Mouse (Mus musculus): ENCODE data around the gene Zfp652.

Zfp652 gene

DNA sequence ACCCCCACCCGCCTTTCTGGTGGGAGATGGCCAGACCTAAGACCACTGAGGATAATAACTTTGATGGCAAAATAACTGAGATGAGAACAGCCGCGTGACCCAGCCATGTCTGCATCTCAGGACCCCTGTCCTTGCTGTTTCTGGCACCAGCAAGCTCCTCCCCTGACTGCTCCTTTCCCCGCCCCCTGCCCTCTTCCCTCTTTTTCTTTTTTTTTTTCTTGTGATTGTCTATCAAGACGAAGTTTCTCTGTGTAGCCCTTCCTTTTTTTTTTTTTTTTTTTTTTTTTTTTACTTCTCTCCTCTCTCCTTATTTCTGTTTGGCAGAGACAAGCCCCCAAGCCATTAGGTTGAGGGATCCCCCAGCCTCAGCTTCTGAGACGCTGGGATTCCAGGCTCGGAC, 98.4 kb downstream of the Zfp652 start:
- no peak for DNase-seq

DNA sequence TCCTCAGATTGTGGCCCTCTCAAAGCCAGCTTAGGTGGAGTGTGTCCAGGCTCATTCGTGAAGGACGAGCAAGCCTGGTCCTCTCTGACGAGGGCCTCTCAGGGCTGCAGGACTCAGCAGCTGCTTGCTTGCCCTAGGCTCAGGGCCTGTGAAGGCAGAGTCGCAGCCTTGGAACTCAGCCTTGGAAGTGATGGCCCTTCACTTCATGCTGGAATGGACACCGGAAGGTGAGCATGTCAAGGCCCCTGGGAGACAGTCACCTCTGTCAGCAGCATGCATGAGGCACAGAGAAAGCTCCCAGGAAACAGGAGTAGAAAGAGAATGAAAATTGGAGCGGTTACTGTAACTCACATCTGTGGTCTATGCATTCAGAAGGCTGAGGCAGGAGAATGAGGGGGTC, 99.3 kb downstream of the Zfp652 start:
- DNase-seq: no peak

DNA sequence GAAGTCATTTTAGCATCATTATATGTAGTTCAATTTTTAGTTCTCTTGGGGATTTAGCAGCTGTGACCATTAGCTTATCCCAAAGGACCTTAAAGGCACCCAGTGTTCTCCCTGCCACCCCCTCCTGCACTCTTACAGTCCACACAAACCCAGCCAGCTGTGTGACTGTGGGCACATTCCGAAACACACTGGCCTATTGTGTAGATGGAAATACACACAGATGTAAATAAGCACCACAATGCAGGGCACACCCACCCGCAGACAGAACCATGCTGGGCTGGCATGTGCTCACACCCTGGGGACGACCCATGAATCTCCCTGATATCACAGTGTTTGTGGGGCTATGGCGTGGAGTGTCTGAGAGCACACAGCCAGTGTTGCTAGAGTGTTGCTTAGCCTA, 99.8 kb downstream of the Zfp652 start:
- no peak for DNase-seq

DNA sequence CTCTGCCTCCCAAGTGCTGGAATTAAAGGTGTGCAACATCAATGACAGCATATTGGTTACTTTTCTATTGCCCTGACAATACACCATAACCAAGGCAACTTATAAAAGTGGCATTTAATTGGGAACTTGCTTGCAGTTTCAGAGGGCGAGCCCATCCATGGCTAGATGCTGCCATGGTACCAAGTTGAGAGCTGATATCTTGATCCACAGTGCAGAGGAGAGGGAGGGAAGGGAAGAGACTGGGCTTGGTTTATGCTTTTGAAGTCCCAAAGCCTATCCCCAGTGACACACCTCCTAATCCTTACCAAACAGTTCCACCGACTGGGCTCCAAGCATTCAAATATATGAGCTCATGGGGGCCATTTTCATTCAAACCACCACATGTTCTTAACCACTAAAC, 101.6 kb downstream of the Zfp652 start:
- DNase-seq: no peak

DNA sequence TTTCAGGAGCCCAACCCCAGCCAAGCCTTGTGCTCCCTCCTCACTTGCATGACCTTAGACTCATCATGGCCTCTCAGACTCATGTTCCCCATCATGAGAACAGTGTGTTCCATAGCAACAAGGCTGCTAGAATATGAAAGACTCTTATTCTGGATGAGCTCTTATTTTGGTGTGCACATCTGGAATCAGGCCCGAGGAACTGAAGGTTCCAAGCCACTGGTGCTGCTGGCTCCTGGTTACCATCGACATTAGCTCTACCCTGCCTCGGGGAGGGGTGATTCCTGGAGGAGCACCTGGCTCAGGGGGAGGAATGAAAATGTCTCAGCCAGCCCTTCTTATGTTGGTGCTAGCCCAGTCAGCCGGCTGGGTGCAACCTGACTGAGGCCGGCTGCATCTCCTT, 102.4 kb downstream of the Zfp652 start:
- no peak for DNase-seq

DNA sequence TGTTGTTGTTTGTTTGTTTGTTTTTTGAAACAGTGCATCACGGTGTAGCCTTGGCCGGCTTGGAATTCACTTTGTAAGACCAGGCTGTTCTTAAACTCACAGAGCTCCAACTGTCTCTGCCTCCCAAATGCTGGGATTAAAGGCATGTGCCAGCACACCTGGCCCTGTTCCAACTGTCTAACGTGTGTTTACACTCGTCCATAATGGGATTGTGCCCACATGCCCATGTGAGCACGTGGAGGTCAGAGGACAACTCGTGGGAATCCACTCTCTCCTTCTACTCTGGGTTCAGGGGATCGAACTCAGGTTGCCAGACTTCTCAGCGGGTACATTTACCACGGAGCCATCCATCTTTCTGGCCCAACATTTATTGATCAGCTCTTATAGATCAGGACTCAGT, 102.9 kb downstream of the Zfp652 start:
- no peak for DNase-seq

DNA sequence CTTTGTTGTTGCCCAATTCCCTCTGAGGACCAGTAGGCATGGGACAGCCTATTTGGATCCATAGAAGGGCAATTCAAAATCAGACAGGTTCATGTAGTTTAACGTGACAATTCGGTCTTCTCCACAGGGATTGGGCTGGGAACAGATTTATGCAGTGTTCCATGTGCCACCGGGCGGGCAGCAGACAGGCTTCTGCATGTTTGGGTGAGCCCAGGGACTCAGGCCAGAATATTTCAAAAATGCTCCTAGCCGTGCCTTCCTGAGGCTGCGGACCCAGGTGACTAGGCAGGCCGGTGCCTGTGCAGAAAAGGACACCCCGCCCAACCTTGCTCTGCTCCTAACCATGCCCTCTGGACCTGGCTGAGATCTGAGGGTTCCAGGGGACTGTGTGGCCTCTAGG, 106.7 kb downstream of the Zfp652 start:
- peak in 1 of 2 experiments; percentile 29 for DNase-seq

DNA sequence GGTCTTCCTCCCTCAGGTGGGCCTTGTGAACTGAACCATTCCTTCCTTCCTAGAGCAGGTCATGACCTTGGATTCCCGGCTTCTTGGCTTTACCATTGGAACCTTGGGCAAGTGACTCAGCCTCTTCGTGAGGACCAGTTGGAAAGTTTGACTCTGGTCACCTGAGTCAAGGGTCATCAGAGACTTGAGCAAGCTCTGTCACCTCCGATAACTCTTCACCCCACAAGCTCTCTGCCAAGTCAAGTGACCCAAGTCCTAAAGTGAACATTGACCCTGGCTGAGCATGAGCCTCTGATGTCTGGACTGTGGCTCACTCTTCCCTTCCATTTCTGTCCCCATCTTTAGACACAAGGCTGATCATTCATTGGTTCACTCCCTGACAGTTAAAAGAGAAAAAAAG, 109.0 kb downstream of the Zfp652 start:
- no peak for DNase-seq

DNA sequence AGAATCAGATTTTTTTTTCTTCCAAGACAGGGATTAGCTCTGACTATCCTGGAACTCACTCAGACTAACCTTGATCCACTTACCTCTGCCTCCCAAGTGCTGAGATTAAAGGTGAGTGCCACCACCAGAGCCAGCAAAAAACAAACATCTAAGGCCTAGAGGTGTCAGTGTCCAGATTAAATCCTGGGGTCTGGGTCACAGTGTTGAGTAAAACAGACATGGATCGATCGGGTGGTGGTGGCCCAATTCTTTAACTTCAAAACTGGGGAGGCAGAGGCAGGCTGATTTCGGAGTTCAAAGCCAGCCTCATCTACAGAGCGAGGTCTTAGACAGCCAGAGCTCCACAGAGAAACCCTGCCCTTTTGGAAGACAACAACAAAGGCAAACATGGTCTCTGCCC, 110.0 kb downstream of the Zfp652 start:
- no peak for DNase-seq

DNA sequence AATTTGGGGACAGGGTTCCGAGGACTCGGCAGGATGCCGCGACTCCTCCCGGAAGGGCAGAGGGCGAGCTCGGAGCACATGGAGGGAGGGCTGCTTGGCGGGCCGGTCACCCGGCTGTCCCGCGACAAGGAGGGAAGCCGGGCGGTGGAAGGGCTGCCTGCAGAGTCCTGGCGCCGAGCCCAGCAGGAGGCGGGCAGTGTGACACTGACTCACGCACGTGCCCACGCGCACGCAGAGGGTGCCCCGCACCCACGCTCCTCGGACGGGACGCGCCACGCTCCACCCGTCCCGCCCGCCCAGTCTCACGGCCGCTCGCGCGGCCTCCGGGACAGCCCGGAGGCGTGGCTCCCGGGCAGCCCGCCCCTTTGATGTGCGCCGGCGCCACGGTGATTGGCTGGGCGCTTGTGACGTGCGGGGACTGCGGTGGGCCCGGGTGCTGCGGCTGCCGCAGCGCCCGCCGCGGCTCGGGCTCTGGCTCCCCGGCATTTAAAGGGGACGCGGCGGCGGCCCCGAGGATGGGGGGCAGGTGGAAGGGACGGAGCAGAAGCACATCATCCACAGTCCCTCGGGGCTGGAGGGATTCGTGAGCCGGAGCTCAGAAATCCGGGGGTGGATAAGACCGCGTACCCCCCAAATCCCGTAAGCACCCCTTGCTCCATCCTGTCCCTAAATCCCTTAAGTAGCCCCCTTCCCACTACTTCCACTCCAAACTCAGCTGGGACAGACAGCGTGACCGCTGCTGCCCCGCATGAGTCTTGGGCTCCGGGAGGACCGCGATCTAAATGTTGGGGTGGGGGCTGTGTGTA, 111.8 kb downstream of the Zfp652 start, which contains the start of gene Phospho1:
Gene Phospho1 (plus strand): TSS at position 429 of the 806 bp plus-strand sequence.
- peak; percentile 95 to 96 for DNase-seq

DNA sequence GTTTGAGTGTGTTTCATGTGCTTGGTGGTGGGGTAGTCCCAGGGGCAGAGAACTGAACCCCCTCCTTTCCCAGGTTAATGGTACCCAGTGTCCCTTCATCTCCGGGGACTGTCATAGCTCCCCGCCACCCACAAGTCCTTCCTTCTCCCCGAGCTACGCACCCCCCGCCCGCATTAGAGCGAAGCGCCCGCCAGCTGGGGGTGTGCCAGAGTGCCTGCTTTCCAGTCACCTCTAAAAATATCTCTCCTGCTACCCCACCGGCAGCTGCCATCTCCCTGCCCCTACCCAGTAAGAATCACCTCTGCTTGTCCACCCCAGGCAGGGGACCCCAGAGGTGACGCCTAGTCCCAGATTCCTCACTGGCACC, 112.4 kb downstream of the Zfp652 start:
- peak; percentile 67 to 70 for DNase-seq

DNA sequence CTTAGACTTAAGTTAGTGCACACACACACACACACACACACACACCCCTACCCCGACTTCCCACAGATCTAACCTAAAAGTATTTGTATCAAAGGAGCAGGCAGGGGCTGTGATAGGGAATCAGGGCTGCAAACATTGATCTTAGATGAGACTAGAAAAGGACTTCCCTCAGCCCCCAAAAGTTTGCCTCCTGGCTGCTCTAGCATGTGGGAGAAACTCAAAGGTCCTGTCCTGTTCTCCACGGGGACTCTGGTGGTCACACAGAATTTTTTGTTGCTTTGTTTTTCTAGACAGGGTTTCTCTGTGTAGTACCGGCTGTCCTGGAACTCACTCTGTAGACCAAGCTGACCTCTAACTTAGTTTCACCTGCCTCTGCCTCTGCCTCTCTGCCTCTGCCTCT, 113.2 kb downstream of the Zfp652 start:
- no peak for DNase-seq

DNA sequence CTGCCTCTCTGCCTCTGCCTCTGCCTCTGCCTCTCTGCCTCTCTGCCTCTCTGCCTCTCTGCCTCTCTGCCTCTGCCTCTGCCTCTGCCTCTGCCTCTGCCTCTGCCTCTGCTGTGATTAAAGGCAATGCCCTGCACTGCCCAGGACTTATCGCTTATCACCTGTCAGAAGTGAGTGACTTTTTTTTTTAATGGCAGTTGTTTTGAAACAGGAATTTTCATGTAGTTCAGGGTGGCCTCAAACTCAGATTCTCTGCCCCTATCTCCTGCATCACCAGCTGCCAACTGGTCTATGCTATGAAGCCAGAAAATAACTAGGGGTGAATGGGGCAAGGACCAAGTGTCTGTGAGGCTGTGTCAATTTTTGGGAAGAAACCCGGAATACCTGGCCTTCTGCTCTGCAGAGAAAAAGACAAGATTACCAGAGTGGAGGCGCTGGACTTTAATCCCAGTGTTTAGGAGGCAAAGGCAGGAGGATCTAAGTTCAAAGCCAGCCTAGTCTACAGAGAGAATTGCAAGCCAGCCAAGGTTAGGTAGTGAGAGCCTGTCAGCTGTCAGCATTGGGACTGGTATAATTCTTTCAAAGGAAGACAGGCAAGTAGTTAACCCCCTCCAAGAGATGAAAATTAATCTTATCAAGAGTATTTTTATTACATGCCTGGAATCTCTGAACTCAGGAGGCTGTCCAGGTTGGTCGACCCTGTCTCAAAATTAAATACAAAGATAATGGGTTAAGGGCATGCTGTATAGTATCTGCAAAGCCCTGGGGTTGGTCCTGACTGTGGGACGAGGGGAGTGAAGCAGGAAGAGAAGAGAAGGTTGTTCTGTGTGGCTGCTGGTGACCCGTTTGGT, 114.1 kb downstream of the Zfp652 start:
- no peak for DNase-seq

DNA sequence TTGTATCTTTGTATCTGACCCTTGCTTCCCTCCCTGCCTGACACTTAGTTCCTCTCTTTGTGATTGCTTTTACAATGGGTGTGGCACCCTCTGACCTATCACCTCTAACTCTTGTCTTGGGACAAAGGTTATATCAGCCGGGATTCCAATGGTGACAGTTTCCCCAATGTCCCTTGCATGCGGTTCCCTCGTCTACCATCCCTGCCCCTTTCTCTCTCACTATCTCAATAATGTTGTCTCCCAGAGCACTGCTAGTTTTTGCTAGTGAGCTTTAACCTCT, 114.6 kb downstream of the Zfp652 start:
- DNase-seq: no peak

DNA sequence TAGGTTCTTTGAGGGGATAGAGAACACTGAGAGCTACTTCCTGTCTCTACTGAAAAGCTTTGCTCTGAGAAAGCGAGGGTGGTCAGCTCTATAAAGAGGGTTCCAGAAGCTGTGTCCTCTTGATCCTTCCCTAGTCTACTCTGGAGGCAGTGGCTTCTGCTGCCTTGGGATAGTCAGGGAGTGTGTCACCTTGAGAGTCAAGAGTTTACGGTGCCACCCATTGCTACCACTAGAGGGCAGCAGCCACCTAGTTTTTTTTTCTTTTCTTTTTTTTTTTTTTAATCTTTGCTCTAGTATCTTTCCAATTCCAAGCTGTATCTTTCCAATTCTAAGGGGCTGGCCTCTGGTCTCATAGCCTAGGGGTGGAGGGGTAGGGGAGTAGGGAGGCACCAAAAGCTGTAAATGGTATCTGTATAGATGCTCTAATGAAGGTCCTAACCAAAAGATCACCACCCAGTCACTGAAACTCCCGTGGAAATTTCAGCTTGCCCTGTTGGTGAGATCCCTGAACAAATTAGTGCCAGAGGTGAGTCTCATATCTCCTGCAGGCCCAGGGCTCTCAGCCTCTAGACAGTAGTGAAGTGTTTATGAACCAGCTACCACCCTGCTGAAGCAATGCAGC, 115.1 kb downstream of the Zfp652 start:
- DNase-seq: peak; percentile 56 to 83

DNA sequence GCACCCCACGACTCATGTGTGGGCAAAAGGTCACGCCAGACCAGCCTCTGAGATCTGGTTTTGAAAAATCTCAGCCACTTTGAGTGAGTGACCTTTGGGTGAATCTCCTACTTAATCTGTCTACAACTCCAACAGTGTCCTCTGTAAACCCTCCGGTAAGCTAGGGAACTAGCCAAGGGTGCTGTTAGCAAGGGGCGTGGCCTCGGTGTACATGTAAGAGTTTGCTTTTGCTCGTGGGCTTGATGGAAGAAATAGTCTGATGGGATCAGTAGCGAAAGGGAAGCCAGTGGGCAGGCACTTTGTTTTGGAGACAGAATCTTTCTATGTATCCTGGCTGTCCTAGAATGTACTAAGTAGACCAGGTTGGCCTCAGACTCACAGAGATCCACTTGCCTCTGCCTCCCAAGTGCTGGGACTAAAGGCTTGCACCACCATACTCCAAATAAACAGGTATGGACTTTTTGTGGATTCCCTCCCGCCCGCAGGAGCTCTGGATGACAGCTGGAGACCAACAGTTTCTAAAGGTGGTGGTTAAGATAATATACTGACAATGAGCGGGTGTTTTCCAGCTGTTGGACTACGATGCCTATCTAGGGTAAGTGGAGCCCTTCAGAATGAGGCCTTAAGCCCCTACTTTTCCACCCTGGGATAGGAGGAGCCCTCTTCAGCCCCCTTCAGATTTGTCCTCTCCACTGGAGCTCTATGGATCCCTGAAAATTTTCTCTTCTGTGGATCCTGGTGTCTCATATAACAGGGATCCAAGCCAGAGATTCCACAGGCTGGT, 115.9 kb downstream of the Zfp652 start:
- DNase-seq: no peak

DNA sequence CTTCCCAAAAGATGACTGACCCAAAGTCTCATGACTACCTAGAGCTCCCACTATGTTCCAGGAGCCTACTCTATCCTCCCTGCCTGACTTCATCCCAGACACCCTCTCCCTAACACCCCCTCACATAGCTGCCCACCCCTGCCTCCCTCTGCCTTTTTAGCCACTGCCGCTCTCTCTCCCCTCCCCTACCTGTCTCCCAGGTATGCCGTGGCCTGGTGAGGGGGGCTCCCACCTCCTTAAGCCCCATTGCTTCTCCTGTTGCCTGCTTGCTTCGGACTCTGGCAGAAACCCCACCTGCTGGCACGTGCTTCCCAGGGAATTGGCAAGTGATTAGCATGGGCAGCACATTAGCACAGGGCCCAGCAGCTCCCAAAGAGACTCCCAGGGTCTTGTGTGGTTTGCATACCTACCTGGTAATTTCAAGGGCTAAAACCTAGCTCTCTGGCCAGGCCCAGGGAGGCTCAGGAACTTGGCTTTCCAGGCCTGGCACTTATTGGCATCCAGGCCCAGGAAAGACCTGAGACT, 117.1 kb downstream of the Zfp652 start:
- no peak for DNase-seq

DNA sequence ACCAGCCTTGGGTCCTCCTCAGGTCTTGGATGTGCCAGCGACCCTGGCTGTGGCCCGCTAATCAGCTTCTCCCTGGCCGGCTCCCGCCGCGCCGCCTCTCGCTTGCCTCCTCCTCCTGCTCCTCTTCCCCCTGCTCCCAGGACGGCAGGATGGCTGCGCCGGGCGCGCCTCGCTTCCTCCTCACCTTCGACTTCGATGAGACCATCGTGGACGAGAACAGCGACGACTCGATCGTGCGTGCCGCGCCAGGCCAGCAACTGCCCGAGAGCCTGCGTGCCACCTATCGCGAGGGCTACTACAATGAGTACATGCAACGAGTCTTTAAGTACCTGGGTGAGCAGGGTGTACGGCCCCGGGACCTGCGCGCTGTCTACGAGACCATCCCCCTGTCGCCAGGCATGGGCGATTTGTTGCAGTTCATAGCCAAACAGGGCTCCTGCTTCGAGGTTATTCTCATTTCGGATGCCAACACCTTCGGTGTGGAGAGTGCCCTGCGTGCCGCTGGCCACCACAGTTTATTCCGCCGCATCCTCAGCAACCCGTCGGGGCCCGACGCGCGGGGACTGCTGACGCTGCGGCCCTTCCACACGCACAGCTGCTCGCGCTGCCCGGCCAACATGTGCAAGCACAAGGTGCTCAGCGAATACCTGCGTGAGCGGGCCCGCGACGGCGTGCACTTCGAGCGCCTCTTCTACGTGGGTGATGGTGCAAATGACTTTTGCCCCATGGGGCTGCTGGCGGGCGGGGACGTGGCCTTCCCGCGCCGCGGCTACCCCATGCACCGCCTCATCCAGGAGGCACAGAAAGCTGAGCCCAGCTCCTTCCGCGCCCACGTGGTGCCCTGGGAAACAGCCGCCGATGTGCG, 118.2 kb downstream of the Zfp652 start:
- DNase-seq: peak; percentile 46 to 50

DNA sequence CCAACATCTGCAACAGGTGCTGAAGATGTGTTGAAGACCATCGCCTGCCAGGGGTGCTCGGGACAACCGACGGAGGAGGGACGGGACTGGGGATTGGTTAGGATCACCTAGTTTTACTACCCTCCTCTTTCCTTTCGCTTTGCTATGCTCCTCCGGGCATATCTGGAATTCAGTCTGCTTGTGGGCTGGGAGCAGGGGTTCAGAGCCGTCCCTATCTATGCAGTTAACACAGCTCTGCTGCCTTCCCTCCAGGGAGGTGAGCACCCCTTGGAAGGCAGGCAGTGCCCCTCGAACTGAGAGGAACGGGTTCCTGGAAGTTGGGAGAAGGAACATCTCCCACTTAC, 118.8 kb downstream of the Zfp652 start:
- DNase-seq: no peak

DNA sequence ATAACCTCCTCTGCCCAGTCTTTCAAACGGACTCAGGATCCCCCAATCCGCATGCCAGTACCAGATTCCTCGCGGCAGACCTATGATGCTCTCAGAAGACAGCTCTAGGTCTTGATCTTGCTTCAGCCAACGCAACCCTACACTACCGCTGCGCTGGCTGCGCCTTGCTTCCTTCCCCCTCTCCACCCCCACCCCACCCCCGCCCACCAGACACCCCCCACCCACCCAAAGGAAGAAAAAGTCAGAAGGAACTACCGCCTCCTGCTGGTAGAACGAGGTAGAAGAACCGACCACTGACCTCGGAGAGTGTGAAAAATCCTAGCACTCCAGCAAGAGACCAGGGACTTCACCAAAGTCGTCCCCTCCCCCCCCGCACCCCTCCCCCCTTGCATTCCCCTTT, 119.2 kb downstream of the Zfp652 start:
- no peak for DNase-seq

DNA sequence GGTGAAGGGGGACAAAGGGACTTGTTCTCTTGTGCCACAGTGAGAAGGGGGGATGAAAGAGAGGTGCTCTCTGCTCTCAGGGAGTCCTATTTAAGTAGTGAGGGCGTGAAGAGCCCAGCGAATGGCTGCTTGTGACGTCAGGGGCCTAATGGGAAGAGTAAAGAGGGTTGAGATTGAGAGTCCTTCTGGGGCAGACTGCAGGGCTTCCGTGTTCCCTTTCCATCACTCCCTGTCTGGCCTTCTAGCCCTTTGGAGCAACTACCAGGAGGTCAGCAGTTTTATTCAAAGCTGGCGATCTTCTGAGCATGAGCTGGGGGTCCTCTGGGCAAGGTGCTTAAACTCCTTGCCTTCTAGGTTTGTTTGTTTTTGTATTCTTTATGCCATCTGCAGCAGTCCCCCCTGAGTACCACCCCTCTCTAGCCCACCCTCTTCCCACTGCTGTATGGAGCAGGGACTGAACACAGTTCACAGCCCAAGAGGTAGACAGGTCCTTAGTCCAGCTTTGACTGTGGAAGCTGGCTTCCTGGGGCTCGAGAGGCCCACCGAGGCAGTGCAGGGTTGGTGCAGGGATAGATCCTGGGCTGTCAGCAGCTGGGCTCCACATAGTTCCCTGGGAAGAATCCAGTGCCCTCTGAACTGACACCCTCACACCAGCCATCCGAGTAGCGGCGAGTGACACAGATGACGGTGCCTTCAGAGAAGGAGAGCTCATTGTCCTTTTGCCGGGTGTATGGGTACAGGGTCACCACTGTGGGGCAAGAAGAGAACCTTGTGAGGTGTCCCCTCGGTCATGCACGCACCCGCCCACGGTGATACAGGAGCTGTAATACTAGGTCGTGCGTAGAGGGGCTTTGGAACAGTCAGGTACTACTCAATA, 119.9 kb downstream of the Zfp652 start:
- DNase-seq: no peak
